Mouse (Mus musculus) kidney, adult 9 months (tissue): Measurements from ENCODE around the gene Gldc.

Experiments
- DNase-seq: peaks from one replicate; pipeline ENCODE4 v3.0.0; 2022

Gldc gene

GRCm38 (mm10) chr19:30105045-30105842 lies 70.0 kb downstream of the Gldc start:
- no peak for DNase-seq

DNA sequence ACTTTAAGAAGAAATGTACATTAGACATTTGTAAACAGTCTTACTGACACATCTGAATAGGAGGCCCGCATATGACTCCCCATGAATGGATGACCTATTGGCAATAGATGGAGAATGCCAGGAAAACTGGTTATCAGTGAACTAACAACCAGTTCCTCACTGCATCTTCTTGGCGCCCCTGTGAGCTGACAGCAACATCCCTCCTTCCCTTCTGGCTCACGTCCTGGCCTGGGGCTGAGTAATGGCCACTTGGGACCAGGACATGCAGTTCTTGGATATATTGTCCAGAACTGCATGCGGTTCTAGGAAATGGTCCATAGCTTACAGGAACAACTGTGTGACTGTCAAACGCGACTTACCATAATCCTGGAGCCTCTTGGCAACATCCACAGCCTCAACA lies 72.6 kb downstream of the Gldc start:
- no peak for DNase-seq

GRCm38 (mm10) chr19:30100571-30100970 lies 74.7 kb downstream of the Gldc start:
- no peak for DNase-seq

- DNase-seq, result no peak
These were observed 78.2 kb downstream of the Gldc start for GRCm38 (mm10) chr19:30097039-30097438.

DNA sequence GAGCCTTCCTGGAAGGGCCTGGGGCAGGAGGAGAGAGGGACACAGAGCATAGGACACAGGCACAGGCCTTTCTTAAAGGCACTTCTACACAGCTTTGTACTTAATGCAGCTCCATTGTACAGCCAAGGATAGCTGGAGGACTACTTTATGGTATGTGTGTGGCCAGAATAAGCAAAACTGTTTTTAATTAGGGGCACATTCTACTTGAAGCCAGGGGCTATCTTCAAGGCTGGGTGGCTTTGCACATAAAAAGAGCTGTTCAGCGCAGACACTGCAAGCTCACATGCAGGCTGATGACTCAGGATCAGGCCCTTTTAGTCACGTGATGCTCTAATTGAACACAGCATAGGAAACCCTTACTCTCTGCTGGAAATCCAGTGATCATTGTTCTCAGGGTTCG lies 79.0 kb downstream of the Gldc start:
- peak; percentile 16 for DNase-seq

- no peak for DNase-seq
These were observed 83.5 kb downstream of the Gldc start for GRCm38 (mm10) chr19:30091644-30092295.

DNA sequence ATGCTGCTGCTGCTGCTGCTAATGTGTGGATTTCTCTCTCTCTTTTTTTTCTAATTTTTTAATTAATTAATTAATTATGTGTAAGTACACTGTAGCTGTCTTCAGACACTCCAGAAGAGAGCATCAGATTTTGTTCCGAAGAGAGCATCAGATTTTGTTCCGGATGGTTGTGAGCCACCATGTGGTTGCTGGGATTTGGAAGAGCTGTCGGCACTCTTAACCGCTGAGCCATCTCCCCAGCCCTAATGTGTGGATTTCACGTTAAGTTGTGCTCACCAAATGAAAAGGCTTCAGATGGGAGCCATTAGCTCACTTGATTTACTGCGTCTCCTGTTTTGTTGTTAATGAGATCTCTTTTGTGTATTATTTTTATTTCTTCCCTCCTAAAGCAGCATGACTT lies 85.1 kb downstream of the Gldc start:
- no peak for DNase-seq

DNA sequence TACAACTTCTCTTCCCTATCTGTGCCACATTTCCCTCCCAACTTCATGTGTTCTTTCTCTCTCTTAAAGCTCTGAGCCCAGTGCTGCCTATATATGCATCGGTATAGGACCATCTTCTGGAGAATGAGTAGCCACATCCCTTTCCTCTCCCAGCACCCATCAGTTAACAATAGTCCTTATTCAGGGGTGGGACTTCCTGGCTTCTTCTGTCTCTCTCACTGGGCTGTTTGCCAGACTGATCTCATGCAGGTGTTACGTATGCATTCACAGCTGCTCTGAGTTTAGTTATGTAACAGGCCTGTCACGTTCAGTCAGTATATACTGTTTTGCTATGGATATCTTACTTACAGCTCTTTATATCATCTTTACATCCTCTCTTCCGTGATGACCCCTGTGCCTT lies 109.4 kb downstream of the Gldc start:
- no peak for DNase-seq

DNA sequence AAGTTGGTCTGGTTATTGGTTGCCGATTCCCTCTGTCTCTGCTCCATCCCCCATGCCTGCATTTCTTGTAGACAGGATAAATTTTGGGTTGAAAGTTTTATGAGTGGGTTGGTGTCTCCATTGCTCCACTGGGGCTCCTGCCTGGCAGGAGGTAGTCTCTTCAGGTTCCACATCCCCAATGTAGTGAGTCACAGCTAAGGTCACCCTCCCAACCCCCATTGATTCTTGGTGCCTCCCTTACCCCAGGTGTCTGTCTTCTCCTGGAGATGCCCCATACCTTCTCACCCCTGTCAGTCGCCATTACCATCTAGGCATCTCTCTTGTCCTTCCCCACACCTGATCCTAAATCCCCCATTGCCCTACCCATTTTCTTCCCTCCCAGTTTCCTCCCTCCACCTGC lies 121.0 kb downstream of the Gldc start:
- DNase-seq, result no peak

DNA sequence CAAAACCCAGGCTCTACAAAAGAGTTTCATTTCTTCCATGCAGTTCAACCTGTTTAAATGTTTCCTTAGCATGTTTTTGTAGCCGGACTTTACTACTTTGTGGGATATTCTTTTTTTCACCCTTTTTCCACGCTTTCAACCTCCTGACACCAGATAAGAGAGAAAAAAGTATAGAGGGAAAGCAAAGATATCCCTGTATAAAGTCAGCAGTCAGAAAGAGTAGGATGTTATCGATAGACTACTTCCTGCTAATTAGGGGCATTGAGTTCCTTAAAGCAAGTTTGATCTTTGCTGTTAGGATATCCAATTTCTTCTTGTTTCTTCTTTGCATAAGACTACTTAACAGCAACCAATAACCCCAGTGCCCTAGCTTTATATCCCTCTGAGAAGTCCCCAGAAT lies 123.8 kb downstream of the Gldc start:
- no peak for DNase-seq

GRCm38 (mm10) chr19:30050584-30050983 lies 124.6 kb downstream of the Gldc start:
- no peak for DNase-seq
